Comparison of ENCODE assay signal across 8 mouse cellular contexts in genomic region chr10:127668093-127669050, GRCm38 (mm10). TPM values are rescaled to one million over a fixed set of nuclear protein-coding genes. Genes with fewer than 3 reads are reported as not detected.
DNase-seq lines count a peak whose midpoint lies in the region; ATAC-seq lines count a peak whose summit lies in the region.

Gene Nab2 (minus strand): TSS chr10:127668568.

- peak within 1 kb of the TSS; percentile 79; the same call in 1 of the 2 replicates for H3K9ac ChIP-seq in limb, embryonic 15.5 days
- H3K9ac ChIP-seq in midbrain, embryonic 16.5 days (ENCODE audit: low read depth, low read length) = peak within 1 kb of the TSS; percentile 46

- peak within 1 kb of the TSS; percentile 99 for H3K27ac ChIP-seq in limb, embryonic 15.5 days
- peak within 1 kb of the TSS; percentile 72 for H3K27ac ChIP-seq in midbrain, embryonic 16.5 days (ENCODE audit: low read length)

- peaks cover 54% of the 10 kb centered on the region for H3K4me1 ChIP-seq in limb, embryonic 15.5 days
- H3K4me1 ChIP-seq in midbrain, embryonic 16.5 days (ENCODE audit: control insufficient read depth, insufficient read depth, low read length) = peaks cover 20% of the 10 kb centered on the region

- H3K4me3 ChIP-seq in limb, embryonic 15.5 days = peak within 1 kb of the TSS; percentile 74
- peak within 1 kb of the TSS; percentile 58 for H3K4me3 ChIP-seq in midbrain, embryonic 16.5 days (ENCODE audit: low read depth, low read length)

- ATAC-seq in limb, embryonic 15.5 days (ENCODE audit: insufficient number of reproducible peaks, low FRiP score, low TSS enrichment, low read depth) = peak; percentile 58
- no peak for ATAC-seq in midbrain, embryonic 16.5 days

- no peaks in the 10 kb centered on the region for H3K27me3 ChIP-seq in limb, embryonic 15.5 days
- peaks cover 45% of the 10 kb centered on the region for H3K27me3 ChIP-seq in midbrain, embryonic 16.5 days (ENCODE audit: control insufficient read depth, insufficient read depth, low read depth, low read length)

- H3K4me2 ChIP-seq in limb, embryonic 15.5 days = peak within 1 kb of the TSS; percentile 72
- H3K4me2 ChIP-seq in midbrain, embryonic 16.5 days (ENCODE audit: low read length) = peak within 1 kb of the TSS; percentile 93

- no peaks in the 10 kb centered on the region for H3K9me3 ChIP-seq in limb, embryonic 15.5 days
- no peaks in the 10 kb centered on the region for H3K9me3 ChIP-seq in midbrain, embryonic 16.5 days (replicated peaks; ENCODE audit: control insufficient read depth, low read length, poor library complexity, severe bottlenecking)

- under 1% methylated on average over 35 of the region's 40 CpGs for WGBS in limb, embryonic 15.5 days
- 2% methylated on average over 37 of the region's 40 CpGs for WGBS in midbrain, embryonic 16.5 days

- DNase-seq in layer of hippocampus, adult 11-12 months (ENCODE audit: low spot score) = peak; percentile 79
- no peak for DNase-seq in layer of hippocampus, adult 9-10 months (ENCODE audit: low spot score)
- DNase-seq in embryo, embryonic 11 days = peak; percentile 78
- peak; percentile 86 to 90 for DNase-seq in heart, adult 18-20 months
- peak; percentile 78 for DNase-seq in kidney, adult 18-20 months
- DNase-seq in spleen, postnatal 4 days (ENCODE audit: low spot score in 2 of 2) = peak; percentile 64 to 84

- H3K36me3 ChIP-seq in limb, embryonic 15.5 days = peaks cover 13% of the 10 kb centered on the region
- no peaks in the 10 kb centered on the region for H3K36me3 ChIP-seq in midbrain, embryonic 16.5 days (ENCODE audit: control insufficient read depth, insufficient read depth, low read length)

RNA-seq across cellular contexts. Expression of gene Nab2, which starts in this region (rescaled TPM):
- total RNA-seq in heart, adult 18-20 months (2021) = 1 to 10 TPM; 4.8 to 5.3 TPM
- polyA plus RNA-seq in limb, embryonic 15.5 days (2015; fragmentation: Nextera tagmentation; extraction: Ambion mirVana) = 23.7 and 24.4 TPM in 2 replicates
- polyA plus RNA-seq in midbrain, embryonic 16.5 days (2015; fragmentation: Nextera tagmentation; extraction: Ambion mirVana) = 1.6 and 2.1 TPM in 2 replicates
